Mouse (Mus musculus): Measurements from ENCODE around the gene Slc3a1.
A peak's percentile ranks its signal among the peaks of the same experiment; 100 is the strongest.

Slc3a1 gene

DNA sequence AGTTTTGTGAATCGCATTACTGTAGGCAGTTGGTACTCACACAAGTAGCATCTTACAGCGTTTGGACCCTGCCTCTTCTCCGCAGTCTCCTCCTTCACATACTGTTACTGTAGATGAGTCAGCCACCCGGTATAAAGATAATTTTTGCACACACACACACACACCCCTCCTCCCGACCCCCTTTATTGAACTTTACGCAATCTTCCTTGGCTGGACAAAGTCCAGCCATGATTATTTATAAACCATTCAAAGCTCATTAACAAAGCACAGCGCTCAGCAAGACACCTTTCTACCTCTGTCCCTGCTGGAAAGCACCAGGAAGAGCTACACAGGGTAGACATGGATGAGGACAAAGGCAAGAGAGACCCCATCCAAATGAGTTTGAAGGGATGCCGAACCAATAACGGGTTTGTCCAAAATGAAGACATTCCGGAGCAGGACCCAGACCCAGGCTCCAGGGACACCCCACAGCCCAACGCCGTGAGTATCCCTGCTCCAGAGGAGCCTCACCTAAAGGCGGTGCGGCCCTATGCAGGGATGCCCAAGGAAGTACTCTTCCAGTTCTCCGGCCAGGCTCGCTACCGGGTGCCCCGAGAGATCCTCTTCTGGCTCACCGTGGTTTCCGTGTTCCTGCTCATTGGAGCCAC is at the start of gene Slc3a1:
TSS of gene Slc3a1 (plus strand) at position 284 of the 647 bp plus-strand sequence.
- no peak for DNase-seq (ENCODE audit: low spot score)

DNA sequence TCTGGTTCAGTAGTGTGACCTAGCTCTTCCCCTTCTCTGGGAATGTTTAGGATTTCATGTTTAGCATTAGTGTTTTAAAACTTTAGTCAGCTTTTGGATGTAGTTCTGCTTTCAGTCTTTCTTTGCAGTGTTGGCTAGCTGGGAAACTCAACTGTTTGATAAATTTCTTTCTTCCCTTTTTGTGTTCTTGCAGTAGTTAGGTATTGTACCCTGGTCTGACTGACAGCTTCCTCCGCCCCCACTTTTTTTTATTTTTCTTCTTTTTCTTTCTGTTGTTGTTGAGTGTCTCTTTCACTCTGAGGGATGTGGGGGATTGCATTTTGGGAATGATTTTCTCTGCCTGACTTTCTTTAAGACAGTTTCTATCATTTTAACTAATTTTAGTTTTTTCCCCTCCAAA is 46.5 kb upstream of the Slc3a1 start:
- DNase-seq (ENCODE audit: low spot score), result no peak

DNA sequence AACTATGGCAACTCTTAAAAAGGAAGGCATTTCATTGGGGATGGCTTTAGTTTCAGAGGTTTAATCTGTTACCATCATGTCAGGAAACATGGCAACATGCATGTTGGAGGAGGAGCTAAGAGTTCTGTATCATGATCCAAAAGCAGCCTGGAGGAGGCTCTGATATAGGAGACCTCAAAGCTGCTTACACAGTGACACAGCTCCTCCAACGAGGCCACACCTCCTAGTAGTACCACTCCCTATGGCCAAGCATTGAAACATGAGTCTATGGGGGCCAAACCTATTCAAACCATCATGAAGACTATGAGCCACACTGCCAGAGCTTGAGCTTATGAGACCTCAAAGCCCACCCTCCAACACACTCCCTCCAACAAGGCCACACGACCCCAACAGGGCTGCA is 45.4 kb upstream of the Slc3a1 start:
- DNase-seq (ENCODE audit: low spot score), result no peak

DNA sequence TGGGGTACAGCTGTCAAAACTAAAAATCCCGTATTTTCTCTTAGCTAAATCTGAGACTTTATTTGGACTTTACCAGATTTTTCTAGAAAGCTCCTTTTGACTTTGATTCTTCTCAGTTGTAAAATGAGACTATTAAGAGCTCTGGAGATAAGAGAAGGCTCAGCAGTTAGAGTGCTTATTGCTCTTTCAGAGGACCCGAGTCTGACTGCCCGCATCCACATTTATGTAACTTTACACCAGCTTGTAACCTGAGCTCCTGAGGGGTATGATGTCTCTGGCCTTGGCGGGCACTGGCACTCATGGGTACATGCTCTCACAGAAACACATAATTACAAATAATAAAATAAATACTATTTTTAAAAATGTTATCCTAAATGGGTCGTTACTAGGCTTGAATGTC is 41.8 kb upstream of the Slc3a1 start:
- no peak for DNase-seq (ENCODE audit: low spot score)

GRCm38 (mm10) chr17:84987834-84988410 is 40.3 kb upstream of the Slc3a1 start:
- DNase-seq (ENCODE audit: low spot score), result no peak

DNA sequence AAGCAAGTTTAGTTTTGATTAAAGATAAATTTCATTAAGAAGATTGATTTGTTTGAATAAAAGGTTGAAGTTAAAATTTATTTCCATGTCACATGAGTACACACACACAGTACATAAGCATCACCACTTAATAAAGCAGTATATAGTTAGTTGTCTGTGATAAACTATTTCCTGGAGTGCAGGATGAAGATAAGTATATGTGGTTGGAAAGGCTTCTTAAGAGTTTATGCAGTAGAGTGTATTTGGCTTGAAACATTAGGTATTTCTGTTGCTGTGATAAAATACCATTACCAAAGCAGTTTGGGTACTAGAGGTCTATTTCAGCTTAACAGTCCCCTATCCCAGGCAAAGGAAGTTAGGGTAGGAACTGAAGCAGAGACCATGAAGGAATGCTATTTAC is 39.7 kb upstream of the Slc3a1 start:
- DNase-seq (ENCODE audit: low spot score), result no peak

DNA sequence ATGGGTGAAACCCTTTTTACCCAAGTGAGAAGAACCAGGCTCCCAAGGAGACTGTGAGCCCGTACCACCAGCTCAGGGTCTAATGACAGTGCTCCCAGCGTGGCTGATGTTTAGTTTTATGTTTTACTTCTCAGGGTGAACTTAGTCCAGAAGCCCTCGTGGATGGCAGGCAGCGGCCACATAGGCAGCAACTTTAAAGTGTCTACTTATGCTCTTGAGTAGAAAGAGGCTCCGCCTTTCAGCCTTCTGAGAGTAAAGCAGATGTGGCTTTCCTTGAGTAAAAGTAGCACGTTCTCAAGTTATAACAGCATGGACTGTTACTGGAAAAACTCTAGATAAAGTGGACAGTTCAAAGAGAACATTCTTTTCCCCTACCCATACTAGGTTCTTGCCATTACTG is 32.3 kb upstream of the Slc3a1 start:
- no peak for DNase-seq (ENCODE audit: low spot score)

GRCm38 (mm10) chr17:84997639-84998038 is 30.5 kb upstream of the Slc3a1 start:
- no peak for DNase-seq (ENCODE audit: low spot score)

DNA sequence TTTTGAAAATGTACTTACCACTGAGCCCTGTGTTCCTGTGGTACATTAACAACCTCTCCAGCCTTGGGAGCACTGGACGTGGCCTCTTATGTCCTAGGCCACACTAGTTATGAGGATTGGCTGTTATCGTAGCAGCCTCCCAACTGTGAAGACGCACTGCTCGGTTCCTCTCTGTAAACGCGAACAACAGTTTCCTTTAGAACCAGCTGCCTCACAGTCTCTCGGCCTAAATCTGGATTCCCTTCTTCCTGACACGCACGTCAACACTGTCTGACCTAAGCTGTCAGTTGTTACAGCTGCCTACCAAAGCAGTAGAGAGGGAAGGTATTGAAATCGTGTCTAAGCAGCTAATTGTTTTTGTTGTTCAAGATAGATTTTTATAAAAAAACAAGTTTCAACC is 28.5 kb upstream of the Slc3a1 start:
- DNase-seq (ENCODE audit: low spot score), result no peak

GRCm38 (mm10) chr17:85013485-85013884 is 14.7 kb upstream of the Slc3a1 start:
- DNase-seq (ENCODE audit: low spot score), result no peak

DNA sequence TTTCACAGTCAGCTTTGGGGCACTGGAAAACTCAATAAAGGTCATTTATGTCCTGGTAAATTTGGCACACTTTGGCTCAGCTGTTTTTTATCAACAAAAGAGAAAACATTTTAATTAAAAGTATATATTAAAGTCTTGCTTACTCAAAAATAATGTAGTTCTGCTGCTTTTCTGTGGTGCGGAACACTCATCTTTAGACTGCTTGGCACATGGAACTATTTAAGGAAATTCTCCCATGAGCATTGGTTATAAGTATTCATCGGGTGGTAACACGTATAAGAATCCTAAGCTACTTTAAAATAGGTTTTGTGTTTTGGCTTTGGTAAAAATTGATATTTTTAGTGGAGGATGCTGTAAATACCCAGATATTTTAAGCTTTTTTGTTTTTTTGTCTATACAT is 13.5 kb upstream of the Slc3a1 start:
- no peak for DNase-seq (ENCODE audit: low spot score)

- DNase-seq (ENCODE audit: low spot score), result no peak
These were observed 9.8 kb upstream of the Slc3a1 start for GRCm38 (mm10) chr17:85018344-85018743.

DNA sequence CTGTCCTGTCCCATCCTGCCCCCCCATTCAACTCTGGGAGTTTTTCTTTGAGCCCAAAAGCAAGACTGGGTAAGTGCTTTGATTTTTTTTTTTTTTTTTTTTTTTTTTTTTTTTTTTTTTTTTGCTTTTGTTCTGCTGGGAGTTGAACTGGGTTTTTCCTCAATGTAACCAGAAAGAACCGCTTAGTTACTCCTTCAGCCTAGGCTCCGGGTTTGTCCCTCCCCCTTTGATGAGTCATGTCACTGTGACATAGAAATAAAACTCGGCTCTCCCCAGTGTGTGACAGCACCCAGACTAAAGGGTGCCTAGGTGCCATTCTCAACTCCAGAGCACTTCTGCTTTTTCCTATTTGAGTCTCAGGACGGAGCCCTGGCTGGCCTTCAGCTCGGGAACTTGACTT is 9.4 kb upstream of the Slc3a1 start:
- no peak for DNase-seq (ENCODE audit: low spot score)

DNA sequence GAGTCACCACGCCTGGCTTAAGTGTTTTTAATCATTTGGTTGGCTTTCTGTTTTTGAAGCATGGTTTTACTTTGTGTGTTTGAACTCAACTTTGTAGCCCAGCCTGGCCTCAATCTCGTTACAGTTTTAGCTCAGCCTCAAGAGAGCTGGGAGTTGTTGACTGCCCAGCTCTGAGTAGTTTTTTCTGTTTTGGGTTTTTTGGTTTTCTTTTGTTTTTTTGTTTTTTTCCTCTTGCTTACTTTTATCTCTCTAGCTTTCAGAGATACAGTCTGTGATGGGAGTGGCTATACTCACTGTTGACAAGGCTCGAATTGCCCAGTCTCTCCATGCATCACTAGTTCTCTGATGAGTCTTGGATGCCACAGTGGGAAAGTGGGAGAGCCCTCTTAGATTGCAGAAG is 7.8 kb upstream of the Slc3a1 start:
- no peak for DNase-seq (ENCODE audit: low spot score)

DNA sequence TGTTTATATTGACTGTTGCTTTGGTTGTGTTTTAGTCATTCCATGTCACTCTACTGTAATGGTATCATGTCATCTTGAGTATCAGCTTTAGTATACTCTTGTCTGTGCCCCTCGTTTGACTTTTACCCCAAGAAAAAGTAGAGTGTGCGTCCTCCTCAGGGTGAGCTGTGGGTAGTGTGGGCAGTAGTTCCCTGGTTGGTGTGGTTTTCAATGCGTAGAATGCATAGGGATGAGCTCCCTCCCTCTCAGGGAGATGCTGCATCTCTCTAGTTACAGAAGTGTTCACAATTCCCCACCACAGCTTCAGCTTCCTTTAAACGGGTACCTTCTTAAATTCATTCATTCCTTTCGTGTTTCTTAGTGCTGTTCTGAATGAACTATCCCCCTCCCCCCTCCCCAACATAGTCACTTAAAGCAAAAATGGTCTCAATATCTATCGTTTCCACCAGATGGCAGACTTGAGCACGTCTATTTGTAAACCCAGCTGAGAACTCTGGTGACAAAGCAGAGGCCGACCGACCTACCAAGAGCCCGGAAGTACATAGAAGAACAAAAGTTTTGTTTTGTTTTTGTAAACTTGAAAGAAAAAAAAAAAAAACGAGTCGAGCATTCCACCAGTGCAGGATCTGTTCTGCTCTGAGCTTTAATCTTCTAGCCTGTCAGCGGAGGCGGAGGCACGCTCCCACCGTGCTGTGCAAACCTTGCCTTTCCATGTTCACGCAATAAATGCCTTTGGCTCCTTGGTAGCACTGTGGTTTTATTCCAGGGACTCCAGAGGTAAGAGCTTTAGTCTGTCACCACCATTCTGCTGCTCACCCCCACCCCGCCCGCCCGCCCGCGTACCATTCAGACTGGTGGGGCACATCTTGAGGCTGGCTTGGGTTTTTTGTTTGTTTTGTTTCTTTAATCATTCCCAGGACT is 4.7 kb upstream of the Slc3a1 start:
- DNase-seq (ENCODE audit: low spot score), result peak; percentile 53

- DNase-seq (ENCODE audit: low spot score), result no peak
These were observed 3.9 kb upstream of the Slc3a1 start for GRCm38 (mm10) chr17:85024237-85024636.

- DNase-seq (ENCODE audit: low spot score), result no peak
These were observed 3.0 kb upstream of the Slc3a1 start for GRCm38 (mm10) chr17:85025151-85025550.

DNA sequence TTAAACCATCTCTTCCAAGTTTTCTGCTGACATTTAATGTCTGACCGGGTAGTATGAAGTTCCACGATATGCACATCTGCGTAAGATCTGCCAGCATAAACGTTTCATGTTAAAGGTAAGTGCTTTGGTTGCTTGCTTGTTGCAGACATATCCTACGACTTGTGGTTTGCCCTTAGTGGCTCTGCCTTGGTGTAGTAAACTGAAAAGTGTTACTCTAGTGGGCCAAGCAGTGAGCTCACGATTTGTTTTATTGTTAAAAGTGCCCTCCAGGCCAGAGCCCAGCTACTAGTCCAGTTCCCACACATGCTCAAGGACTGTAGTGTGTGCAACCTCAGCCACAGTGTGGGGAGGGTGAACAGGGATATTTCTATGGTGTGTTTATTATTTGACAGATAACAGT is 1.7 kb upstream of the Slc3a1 start:
- no peak for DNase-seq (ENCODE audit: low spot score)

DNA sequence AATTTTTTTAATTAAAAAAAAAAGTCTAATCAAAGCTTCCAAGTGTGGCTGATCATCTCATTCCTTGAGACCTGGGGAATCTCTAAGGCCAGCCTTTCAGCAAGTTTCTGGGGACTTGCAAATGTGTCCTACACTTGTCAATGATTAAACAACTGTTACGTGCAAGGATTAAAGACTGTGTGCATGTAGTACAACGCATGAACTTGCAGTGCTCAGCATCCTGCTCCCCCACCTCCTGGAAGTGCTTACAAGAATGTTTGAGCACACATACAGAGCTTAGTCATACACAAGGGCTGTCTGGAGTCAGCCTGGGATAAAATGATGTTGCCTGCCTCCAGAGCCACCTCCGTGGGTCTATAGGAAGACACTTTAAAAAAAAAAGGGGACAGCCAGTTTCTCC is 929 bp upstream of the Slc3a1 start:
- no peak for DNase-seq (ENCODE audit: low spot score)

- no peak for DNase-seq (ENCODE audit: low spot score)
These were observed 621 bp downstream of the Slc3a1 start for GRCm38 (mm10) chr17:85028797-85029196.

DNA sequence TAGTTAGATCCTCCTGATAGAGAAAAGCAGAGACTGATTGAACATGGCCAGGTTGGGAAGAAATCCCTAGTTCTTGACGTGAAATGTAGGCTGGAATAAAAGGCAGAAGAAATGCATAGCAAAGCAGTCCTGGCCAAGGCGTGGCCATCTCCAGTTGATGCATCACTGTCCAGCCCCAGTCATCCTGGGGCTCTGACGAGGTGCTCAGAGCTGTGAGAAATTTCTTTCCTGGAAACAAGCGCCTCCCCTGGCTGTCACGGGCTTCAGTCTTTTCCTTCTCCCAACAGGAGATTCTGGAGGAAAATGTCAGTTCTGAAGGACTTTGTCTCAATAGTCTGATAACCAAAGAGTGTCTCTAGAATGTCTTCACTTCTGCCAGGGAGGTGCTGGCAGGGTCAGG is 2.5 kb downstream of the Slc3a1 start:
- DNase-seq (ENCODE audit: low spot score), result no peak

- DNase-seq (ENCODE audit: low spot score), result no peak
These were observed 4.9 kb downstream of the Slc3a1 start for GRCm38 (mm10) chr17:85033087-85033486.

GRCm38 (mm10) chr17:85034068-85034467 is 5.9 kb downstream of the Slc3a1 start:
- DNase-seq (ENCODE audit: low spot score), result no peak
